Mouse (Mus musculus): ENCODE measurements at regions not wholly inside any gene's neighbourhood (a gene's known extent, or its start where the extent isn't known, plus 50 kb on each side); places are given as distances from the start of the nearest gene placed in this dataset.

DNA sequence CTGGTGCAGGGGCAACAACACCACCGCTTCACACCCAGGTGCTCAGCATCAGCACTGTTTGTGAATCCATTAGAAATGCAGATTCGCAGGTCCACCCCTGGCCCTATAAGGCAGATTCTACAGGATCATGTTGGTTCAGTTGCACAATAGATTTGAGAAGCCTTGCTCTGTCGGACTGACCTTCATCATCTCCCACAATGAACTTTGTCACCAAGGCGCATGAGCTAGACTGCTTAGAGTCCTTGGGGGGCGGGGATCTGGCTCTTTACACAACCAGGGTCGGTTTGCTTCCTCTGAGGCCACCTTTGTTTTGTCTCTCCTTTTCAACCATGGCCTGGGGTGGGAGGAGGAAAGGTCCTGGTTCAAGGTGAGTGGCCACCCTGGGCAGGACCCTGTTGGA is 209.7 kb downstream of the Igsf11 start:
- WGBS: 48% methylated on average over 6 of the region's 6 CpGs
- H3K27me3 ChIP-seq: no peaks in the 10 kb centered on the region
- H3K9ac ChIP-seq: no peak overlapping the region
- H3K4me3 ChIP-seq: no peak overlapping the region
- H3K9me3 ChIP-seq (replicated peaks): no peaks in the 10 kb centered on the region
- no peak overlapping the region for H3K27ac ChIP-seq
- no peaks in the 10 kb centered on the region for H3K36me3 ChIP-seq (ENCODE audit: poor library complexity, severe bottlenecking)
- no peak overlapping the region for H3K4me2 ChIP-seq
- no peak for ATAC-seq
- H3K4me1 ChIP-seq: no peaks in the 10 kb centered on the region

- H3K9me3 ChIP-seq (replicated peaks): no peaks in the 10 kb centered on the region
- H3K36me3 ChIP-seq (ENCODE audit: poor library complexity, severe bottlenecking): no peaks in the 10 kb centered on the region
- 40% methylated on average over 9 of the region's 9 CpGs for WGBS
- no peak overlapping the region for H3K4me2 ChIP-seq
- H3K4me1 ChIP-seq: no peaks in the 10 kb centered on the region
- H3K9ac ChIP-seq: no peak overlapping the region
- no peak overlapping the region for H3K27ac ChIP-seq
- H3K27me3 ChIP-seq: no peaks in the 10 kb centered on the region
- H3K4me3 ChIP-seq: no peak overlapping the region
- peak; percentile 62; the same call in 1 of the 2 replicates for ATAC-seq
Measured at GRCm38 (mm10) chr16:39103360-39104095, 211.1 kb downstream of the Igsf11 start.

DNA sequence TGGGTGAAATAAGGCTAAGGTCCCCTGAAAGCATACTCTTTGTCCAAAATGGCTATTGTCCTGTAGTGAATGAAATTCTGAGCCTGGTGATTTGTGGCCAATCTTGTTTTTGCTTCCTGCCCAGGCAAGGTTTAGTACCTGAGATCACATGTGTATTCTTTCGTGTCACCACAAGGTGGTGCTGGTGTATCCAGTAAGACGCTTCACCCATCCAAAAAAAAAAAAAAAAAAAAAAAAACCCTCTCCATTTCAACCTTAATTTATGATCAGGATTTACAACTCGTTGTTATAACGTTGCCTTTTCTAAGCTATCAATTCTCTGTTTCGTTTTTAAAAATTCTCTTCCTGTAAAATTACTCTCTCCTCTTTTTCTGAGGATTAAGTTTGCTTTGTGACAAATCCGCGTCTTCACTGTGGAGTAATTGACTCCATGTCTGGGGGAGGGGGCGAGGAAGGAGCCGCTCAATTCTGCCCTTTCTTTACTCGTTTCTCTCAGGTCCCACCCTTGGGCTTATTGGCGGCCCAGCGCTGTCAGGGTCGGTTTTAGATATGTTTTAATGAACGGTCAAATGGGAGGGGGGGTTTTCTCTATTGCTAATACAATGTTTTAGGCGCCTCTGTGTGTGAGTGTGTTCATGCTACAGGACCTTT is 217.0 kb downstream of the Igsf11 start:
- 12% methylated on average over 15 of the region's 15 CpGs for WGBS
- no peaks in the 10 kb centered on the region for H3K4me1 ChIP-seq
- H3K9me3 ChIP-seq (replicated peaks): no peaks in the 10 kb centered on the region
- H3K27me3 ChIP-seq: no peaks in the 10 kb centered on the region
- peak overlapping the region; percentile 58 for H3K9ac ChIP-seq
- H3K27ac ChIP-seq: no peak overlapping the region
- peak overlapping the region; percentile 32 for H3K4me3 ChIP-seq
- no peaks in the 10 kb centered on the region for H3K36me3 ChIP-seq (ENCODE audit: poor library complexity, severe bottlenecking)
- H3K4me2 ChIP-seq: peak overlapping the region; percentile 62
- peak; percentile 74 for ATAC-seq

DNA sequence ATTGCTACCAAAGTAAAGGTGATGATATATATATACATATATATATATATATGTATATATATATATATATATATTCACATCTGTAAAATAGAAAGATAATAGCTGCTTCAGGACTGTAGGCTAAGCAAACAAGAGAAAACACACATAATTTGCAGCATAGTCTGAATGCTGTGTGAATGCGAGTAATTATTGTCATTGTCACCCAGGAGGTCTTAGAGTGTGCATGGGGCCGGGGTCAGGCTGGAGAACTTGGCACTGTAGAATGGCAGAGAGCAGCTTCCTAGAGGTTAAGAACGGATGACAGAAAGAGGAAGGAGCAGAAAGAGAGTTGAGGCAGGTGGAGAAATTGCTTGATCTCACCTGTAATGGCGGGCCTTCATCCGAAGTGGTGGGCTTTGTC is 217.6 kb downstream of the Igsf11 start:
- no peaks in the 10 kb centered on the region for H3K36me3 ChIP-seq (ENCODE audit: poor library complexity, severe bottlenecking)
- H3K27ac ChIP-seq: no peak overlapping the region
- no peak overlapping the region for H3K4me3 ChIP-seq
- 76% methylated on average over 5 of the region's 5 CpGs for WGBS
- no peaks in the 10 kb centered on the region for H3K9me3 ChIP-seq (replicated peaks)
- ATAC-seq: 0 out of 2 replicates have a peak, but pooled peaks have one; percentile 23
- H3K27me3 ChIP-seq: no peaks in the 10 kb centered on the region
- no peak overlapping the region for H3K9ac ChIP-seq
- no peaks in the 10 kb centered on the region for H3K4me1 ChIP-seq
- peak overlapping the region; percentile 62 for H3K4me2 ChIP-seq

- H3K4me2 ChIP-seq: no peak overlapping the region
- no peak overlapping the region for H3K9ac ChIP-seq
- H3K36me3 ChIP-seq (ENCODE audit: poor library complexity, severe bottlenecking): no peaks in the 10 kb centered on the region
- no peak overlapping the region for H3K27ac ChIP-seq
- no peak for ATAC-seq
- H3K27me3 ChIP-seq: no peaks in the 10 kb centered on the region
- 73% methylated on average over 3 of the region's 3 CpGs for WGBS
- no peaks in the 10 kb centered on the region for H3K9me3 ChIP-seq (replicated peaks)
- H3K4me3 ChIP-seq: no peak overlapping the region
- no peaks in the 10 kb centered on the region; the same call in 1 of the 2 replicates for H3K4me1 ChIP-seq
Measured at GRCm38 (mm10) chr16:39118059-39118458, 225.6 kb downstream of the Igsf11 start.

GRCm38 (mm10) chr16:39119811-39120210 is 227.3 kb downstream of the Igsf11 start:
- Histone ChIP-seq H3K9me3 (replicated peaks) (no peaks in the 10 kb centered on the region), H3K36me3 (ENCODE audit: poor library complexity, severe bottlenecking) (no peaks in the 10 kb centered on the region), H3K27me3 (no peaks in the 10 kb centered on the region), H3K4me2 (no peak overlapping the region), H3K27ac (no peak overlapping the region), H3K4me1 (no peaks in the 10 kb centered on the region; the same call in 1 of the 2 replicates), H3K9ac (no peak overlapping the region), H3K4me3 (no peak overlapping the region)
- ATAC-seq: no peak
- WGBS: 49% methylated on average over 4 of the region's 4 CpGs

DNA sequence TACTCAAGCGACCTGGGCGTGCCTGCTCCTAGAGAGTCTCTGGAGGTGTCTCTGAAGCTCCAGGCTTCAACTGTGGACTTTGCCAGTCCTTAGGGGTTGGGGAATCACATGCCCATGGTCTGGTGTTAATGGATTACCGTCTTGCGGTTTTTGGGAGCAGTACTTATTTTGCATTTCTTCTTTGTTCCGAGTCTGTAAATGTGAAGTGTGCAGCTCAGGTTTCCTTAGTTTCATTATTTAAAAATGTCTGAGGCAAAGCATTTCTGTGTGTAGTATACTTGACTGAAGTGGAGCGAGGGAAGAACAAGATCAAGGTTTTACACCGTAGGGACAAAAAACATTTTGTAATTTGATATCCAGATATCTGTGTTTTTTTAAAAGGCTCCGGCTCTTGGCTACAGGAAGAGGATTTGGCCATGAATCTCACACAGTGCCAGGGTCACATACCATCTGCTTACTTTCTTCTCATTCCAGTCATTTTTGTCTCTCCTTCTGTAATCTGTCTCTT is 231.0 kb downstream of the Igsf11 start:
- Histone ChIP-seq H3K4me3 (no peak overlapping the region), H3K36me3 (ENCODE audit: poor library complexity, severe bottlenecking) (no peaks in the 10 kb centered on the region), H3K9me3 (replicated peaks) (no peaks in the 10 kb centered on the region), H3K4me2 (no peak overlapping the region), H3K4me1 (no peaks in the 10 kb centered on the region; the same call in 1 of the 2 replicates), H3K9ac (no peak overlapping the region), H3K27me3 (no peaks in the 10 kb centered on the region), H3K27ac (no peak overlapping the region)
- 75% methylated on average over 8 of the region's 8 CpGs for WGBS
- no peak for ATAC-seq

DNA sequence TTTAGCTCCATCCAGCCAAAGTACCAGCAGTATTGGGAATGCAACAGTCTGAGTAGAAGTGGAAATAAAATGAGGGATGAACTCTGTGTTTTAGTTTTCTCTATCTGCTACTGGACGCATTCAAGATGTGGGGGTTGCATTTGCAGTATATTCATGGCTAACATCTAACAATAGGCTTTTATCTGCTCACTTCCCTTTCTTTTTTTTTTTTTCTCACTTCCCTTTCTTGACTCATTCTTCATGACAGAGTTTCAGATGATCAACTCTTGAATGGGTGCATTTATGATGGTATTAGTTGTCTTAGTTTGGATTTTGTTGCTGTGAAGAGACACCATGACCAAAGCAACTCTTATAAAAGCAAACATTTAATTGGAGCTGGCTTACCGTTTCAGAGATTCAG is 240.0 kb downstream of the Igsf11 start:
- ATAC-seq: no peak
- H3K9me3 ChIP-seq (replicated peaks): peaks cover 3% of the 10 kb centered on the region; the same call in 1 of the 2 replicates

GRCm38 (mm10) chr16:39135777-39136176 is 243.3 kb downstream of the Igsf11 start:
- Histone ChIP-seq H3K27ac (no peak overlapping the region), H3K27me3 (no peaks in the 10 kb centered on the region), H3K36me3 (ENCODE audit: poor library complexity, severe bottlenecking) (no peaks in the 10 kb centered on the region), H3K9me3 (replicated peaks) (peaks cover under 1% of the 10 kb centered on the region; the same call in 1 of the 2 replicates), H3K9ac (no peak overlapping the region), H3K4me1 (no peaks in the 10 kb centered on the region), H3K4me3 (no peak overlapping the region), H3K4me2 (no peak overlapping the region)
- WGBS: 64% methylated on average over 4 of the region's 4 CpGs
- ATAC-seq: no peak

More for the DNA sequence above, 240.0 kb downstream of the Igsf11 start:
- Histone ChIP-seq H3K4me1 (no peaks in the 10 kb centered on the region), H3K9ac (no peak overlapping the region), H3K27me3 (no peaks in the 10 kb centered on the region), H3K27ac (no peak overlapping the region), H3K4me2 (no peak overlapping the region), H3K36me3 (ENCODE audit: poor library complexity, severe bottlenecking) (no peaks in the 10 kb centered on the region), H3K4me3 (no peak overlapping the region)
- 87% methylated on average over 2 of the region's 2 CpGs for WGBS

- Histone ChIP-seq H3K27me3 (no peaks in the 10 kb centered on the region), H3K9ac (no peak overlapping the region), H3K4me3 (no peak overlapping the region), H3K9me3 (replicated peaks) (no peaks in the 10 kb centered on the region), H3K36me3 (ENCODE audit: poor library complexity, severe bottlenecking) (no peaks in the 10 kb centered on the region), H3K4me1 (peaks cover 8% of the 10 kb centered on the region), H3K27ac (no peak overlapping the region), H3K4me2 (no peak overlapping the region)
- ATAC-seq: no peak
- 58% methylated on average over 2 of the region's 2 CpGs for WGBS
Measured at GRCm38 (mm10) chr16:39147151-39147550, 254.7 kb downstream of the Igsf11 start.

DNA sequence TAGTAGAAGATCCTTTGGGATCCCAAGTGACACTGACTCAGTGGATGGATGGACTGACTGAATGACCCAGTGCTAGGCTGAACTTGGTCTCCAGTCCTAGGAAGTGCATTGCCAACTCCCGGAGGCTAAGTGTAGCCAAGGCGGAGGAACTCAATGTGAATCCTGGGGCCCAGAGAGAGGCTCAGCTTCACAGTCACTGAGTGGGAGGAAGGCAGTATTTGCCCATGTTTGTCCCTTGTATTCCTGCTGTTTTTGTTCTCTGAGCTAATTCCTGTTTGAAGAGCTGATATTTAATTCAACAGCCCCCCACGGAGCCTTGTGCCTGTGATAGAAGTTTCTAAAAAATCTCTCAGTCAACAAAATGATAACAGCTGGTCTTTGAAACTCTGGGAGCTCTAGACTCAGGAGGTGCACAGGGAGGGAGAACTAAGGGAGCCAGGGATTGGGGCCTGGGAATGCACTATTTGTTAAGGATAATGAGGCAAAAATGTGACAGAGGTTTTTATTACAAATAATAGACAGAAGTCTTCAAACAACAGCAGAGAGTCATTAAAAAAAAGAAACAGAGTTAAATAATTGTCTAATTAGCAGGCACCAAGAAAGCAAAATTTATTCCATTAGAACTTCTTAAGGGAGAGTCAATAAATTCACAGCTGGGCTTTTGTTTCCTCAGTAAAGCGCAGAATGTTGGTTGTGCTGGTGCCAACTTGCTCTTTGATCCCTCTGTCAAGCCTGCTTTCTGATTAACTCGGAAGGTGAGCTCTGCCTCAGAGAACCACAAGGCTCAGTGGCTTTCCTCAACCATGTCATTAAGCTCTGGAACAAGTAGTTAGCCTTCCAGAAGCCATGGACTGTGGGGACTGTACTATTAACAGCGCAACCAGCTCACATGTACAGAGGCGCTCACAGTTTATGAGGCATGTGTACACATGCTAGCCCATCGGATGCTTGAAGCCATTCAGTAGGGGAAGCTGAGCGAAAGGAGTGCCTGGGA is 259.2 kb downstream of the Igsf11 start:
- H3K36me3 ChIP-seq (ENCODE audit: poor library complexity, severe bottlenecking): no peaks in the 10 kb centered on the region
- H3K9ac ChIP-seq: no peak overlapping the region
- H3K9me3 ChIP-seq (replicated peaks): no peaks in the 10 kb centered on the region
- ATAC-seq: peak; percentile 76
- 55% methylated on average over 9 of the region's 9 CpGs for WGBS
- H3K4me1 ChIP-seq: peaks cover 8% of the 10 kb centered on the region
- peaks cover 5% of the 10 kb centered on the region; the same call in 1 of the 2 replicates for H3K27me3 ChIP-seq
- no peak overlapping the region for H3K4me3 ChIP-seq
- H3K27ac ChIP-seq: no peak overlapping the region
- no peak overlapping the region for H3K4me2 ChIP-seq

Measured in forebrain, embryonic 13.5 days (tissue).